In the genomic region with DNA sequence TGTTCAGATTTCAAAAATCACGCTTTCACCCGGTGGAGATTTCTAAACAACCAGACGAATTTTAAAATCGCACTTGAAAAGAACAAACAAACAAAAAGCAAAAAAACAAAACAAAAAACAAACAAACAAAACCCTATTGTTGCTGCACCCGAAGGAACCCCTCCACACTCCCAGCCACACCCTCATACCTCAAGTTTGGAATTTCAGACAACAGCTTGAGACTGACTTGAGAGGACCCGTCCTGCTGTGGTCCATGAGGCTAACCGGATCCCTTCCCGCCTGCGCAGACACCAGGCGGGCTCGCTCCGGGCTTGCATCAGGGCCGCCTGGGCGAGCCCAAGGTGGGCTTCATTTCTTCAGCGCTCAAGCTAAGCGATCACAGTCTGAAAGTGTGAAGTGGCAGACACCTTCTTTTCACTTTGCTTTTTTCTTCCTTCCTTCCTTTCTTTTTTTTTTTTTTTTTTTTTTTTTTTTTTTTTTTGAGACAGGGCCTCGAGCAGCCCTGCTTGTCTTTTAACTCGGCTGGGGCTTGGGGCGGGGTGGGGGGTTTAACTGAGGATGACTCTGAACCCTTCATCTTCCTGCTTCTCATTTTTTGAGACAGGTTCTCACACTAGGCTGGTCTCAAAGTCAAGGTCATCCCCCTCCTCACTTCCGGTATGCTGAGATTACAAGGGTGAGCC, we compare ENCODE assay signal across 8 mouse cellular contexts. TPM values are rescaled to one million over a fixed set of nuclear protein-coding genes. Genes with fewer than 3 reads are reported as not detected.
A peak's percentile ranks its signal among the peaks of the same experiment; 100 is the strongest.
DNase-seq lines count a peak whose midpoint lies in the region; ATAC-seq lines count a peak whose summit lies in the region.

No protein-coding gene starts in this region.

- 1% methylated on average over 20 of the region's 20 CpGs for WGBS in kidney, embryonic 14.5 days
- under 1% methylated on average over 20 of the region's 20 CpGs for WGBS in hindbrain, embryonic 10.5 days
- 1% methylated on average over 20 of the region's 20 CpGs for WGBS in midbrain, embryonic 13.5 days

- H3K9ac ChIP-seq in kidney, embryonic 14.5 days (ENCODE audit: low read depth, low read length): no peak overlapping the region
- H3K9ac ChIP-seq in midbrain, embryonic 13.5 days (replicated peaks): no peak overlapping the region

- peak overlapping the region; percentile 27 for H3K4me3 ChIP-seq in kidney, embryonic 14.5 days (ENCODE audit: low read length)
- H3K4me3 ChIP-seq in hindbrain, embryonic 10.5 days: peak overlapping the region; percentile 45
- H3K4me3 ChIP-seq in midbrain, embryonic 13.5 days (replicated peaks): peak overlapping the region; percentile 27

- no peaks in the 10 kb centered on the region for H3K9me3 ChIP-seq in kidney, embryonic 14.5 days (ENCODE audit: control insufficient read depth, low read length)
- H3K9me3 ChIP-seq in hindbrain, embryonic 10.5 days: no peaks in the 10 kb centered on the region
- no peaks in the 10 kb centered on the region for H3K9me3 ChIP-seq in midbrain, embryonic 13.5 days

- 0 out of 2 replicates have a peak, but pooled peaks cover 4% of the 10 kb centered on the region for H3K4me1 ChIP-seq in kidney, embryonic 14.5 days (ENCODE audit: control insufficient read depth, insufficient read depth, low read length)
- H3K4me1 ChIP-seq in hindbrain, embryonic 10.5 days (replicated peaks): peaks cover 26% of the 10 kb centered on the region
- peaks cover 33% of the 10 kb centered on the region for H3K4me1 ChIP-seq in midbrain, embryonic 13.5 days (replicated peaks)

- peaks cover 44% of the 10 kb centered on the region for H3K27me3 ChIP-seq in kidney, embryonic 14.5 days (ENCODE audit: control insufficient read depth, insufficient read depth, low read length)
- peaks cover 75% of the 10 kb centered on the region for H3K27me3 ChIP-seq in hindbrain, embryonic 10.5 days (ENCODE audit: insufficient read depth, poor library complexity, severe bottlenecking)
- H3K27me3 ChIP-seq in midbrain, embryonic 13.5 days: peaks cover 78% of the 10 kb centered on the region

- H3K4me2 ChIP-seq in kidney, embryonic 14.5 days (replicated peaks; ENCODE audit: low read depth, low read length): peak overlapping the region; percentile 51
- peak overlapping the region; percentile 53 for H3K4me2 ChIP-seq in midbrain, embryonic 13.5 days (replicated peaks)

- no peak overlapping the region for H3K27ac ChIP-seq in kidney, embryonic 14.5 days (ENCODE audit: low read depth, low read length)
- no peak overlapping the region for H3K27ac ChIP-seq in hindbrain, embryonic 10.5 days
- no peak overlapping the region for H3K27ac ChIP-seq in midbrain, embryonic 13.5 days

- no peaks in the 10 kb centered on the region for H3K36me3 ChIP-seq in kidney, embryonic 14.5 days (ENCODE audit: control insufficient read depth, insufficient read depth, low read length)
- H3K36me3 ChIP-seq in hindbrain, embryonic 10.5 days: no peaks in the 10 kb centered on the region
- no peaks in the 10 kb centered on the region for H3K36me3 ChIP-seq in midbrain, embryonic 13.5 days

- peak; percentile 50; the same call in 1 of the 2 replicates for ATAC-seq in kidney, embryonic 14.5 days (ENCODE audit: low FRiP score, low TSS enrichment)
- ATAC-seq in midbrain, embryonic 13.5 days: no peak; the same call in 1 of the 2 replicates
- no peak for ATAC-seq in inflammation-experienced regulatory T-cells, adult 6 months

- DNase-seq in kidney, adult 9 months: no peak
- peak; percentile 38 for DNase-seq in MN1 (ENCODE audit: low spot score)
- peak; percentile 40 for DNase-seq in hindbrain, embryonic 10.5 days (ENCODE audit: low spot score)
- DNase-seq in gastrocnemius, postnatal 10 days: no peak
- DNase-seq in layer of hippocampus, postnatal 36 days: no peak

RNA-seq across cellular contexts. Expression of a gene that starts 11.0 kb away (rescaled TPM):
- not detected in 2 replicates for polyA plus RNA-seq in kidney, embryonic 14.5 days (2014; fragmentation: Nextera tagmentation; extraction: Ambion mirVana)
- 0.10 TPM in 1 of 2 replicates, not detected in the other for polyA plus RNA-seq in hindbrain, embryonic 10.5 days (2016; fragmentation: Nextera tagmentation; extraction: Ambion mirVana)
- polyA plus RNA-seq in midbrain, embryonic 13.5 days (2015; fragmentation: Nextera tagmentation; extraction: Ambion mirVana): 0.68 and 2.6 TPM in 2 replicates
- not detected for total RNA-seq in gastrocnemius, postnatal 10 days (2021)
- 10 to 100 TPM in 1 of 3 experiments, under 1 TPM in 2; 0.16 to 10.9 (median 0.62) TPM for polyA plus RNA-seq in inflammation-experienced regulatory T-cells, adult 6 months (2017; shearing (Covaris generic))
- total RNA-seq in layer of hippocampus, postnatal 36 days (2021): 1 to 10 TPM in 1 of 2 experiments, under 1 TPM in 1; 0.77 to 1.2 TPM

RNA-seq across cellular contexts. Expression of a gene that starts 17.0 kb away (rescaled TPM):
- 54.5 and 70.7 TPM in 2 replicates for polyA plus RNA-seq in kidney, embryonic 14.5 days (2014; fragmentation: Nextera tagmentation; extraction: Ambion mirVana)
- 34.2 and 42.9 TPM in 2 replicates for polyA plus RNA-seq in hindbrain, embryonic 10.5 days (2016; fragmentation: Nextera tagmentation; extraction: Ambion mirVana)
- 52.6 and 56.5 TPM in 2 replicates for polyA plus RNA-seq in midbrain, embryonic 13.5 days (2015; fragmentation: Nextera tagmentation; extraction: Ambion mirVana)
- 100 to 1,000 TPM; 144 to 160 TPM for total RNA-seq in gastrocnemius, postnatal 10 days (2021)
- polyA plus RNA-seq in inflammation-experienced regulatory T-cells, adult 6 months (2017; shearing (Covaris generic)): 10 to 100 TPM; 19.4 to 33.8 (median 29.9) TPM
- 10 to 100 TPM; 81.9 to 86.8 TPM for total RNA-seq in layer of hippocampus, postnatal 36 days (2021)

Comparison
In these comparisons a context has a peak if more than half of its experiments do, and no peak if none do; other contexts are left out.
1. DNase-seq: peak in MN1 (single experiment) and hindbrain, embryonic 10.5 days (single experiment); none in kidney, adult 9 months (single experiment), gastrocnemius, postnatal 10 days (single experiment) and layer of hippocampus, postnatal 36 days (0 of 2).
2. Peak in every context shown above with its lines, with median percentiles within 50 percentile points of each other: H3K4me3 ChIP-seq.